Mouse (Mus musculus) embryonic facial prominence, embryonic 14.5 days (tissue): ENCODE results near the gene Flii. TPM values are rescaled to one million over a fixed set of nuclear protein-coding genes. Genes with fewer than 3 reads are reported as not detected.

ENCODE experiments used
- ATAC-seq: fragments of 200-750 bp; cut with Nextera tagmentation; 2 replicates; pipeline ENCODE4 v1.8.0; 2017; ENCODE audit warnings: low read depth, moderate number of reproducible peaks, moderate TSS enrichment
- DNase-seq: peaks from one replicate; pipeline ENCODE4 v3.0.0-alpha.2; 2015; ENCODE audit warnings: low spot score
- H3K27ac ChIP-seq: fragments of 300-500 bp; sonication (generic); replicated peaks from 2 replicates; pipeline ENCODE4 v1.5.1; 2014; ENCODE audit warnings: low read depth, mild to moderate bottlenecking, low read length, moderate library complexity
- H3K27me3 ChIP-seq: fragments of 300-500 bp; sonication (generic); replicated peaks from 2 replicates; pipeline ENCODE4 v1.6.1; 2014; ENCODE audit warnings: low read length; ENCODE audit not compliant: control insufficient read depth, insufficient read depth
- H3K36me3 ChIP-seq: fragments of 300-500 bp; sonication (generic); 2 replicates; pipeline ENCODE4 v1.6.1; 2014; ENCODE audit warnings: low read length, mixed read lengths; ENCODE audit not compliant: control insufficient read depth, insufficient read depth
- H3K4me1 ChIP-seq: fragments of 300-500 bp; sonication (generic); 2 replicates; pipeline ENCODE4 v1.6.1; 2014; ENCODE audit warnings: antibody characterized with exemption, low read length; ENCODE audit not compliant: control insufficient read depth, insufficient read depth
- H3K4me2 ChIP-seq: fragments of 300-500 bp; sonication (generic); 2 replicates; pipeline ENCODE4 v1.6.1; 2014; ENCODE audit warnings: low read depth, mild to moderate bottlenecking, low read length, moderate library complexity, mixed read lengths
- H3K4me3 ChIP-seq: fragments of 300-500 bp; sonication (generic); 2 replicates; pipeline ENCODE4 v1.5.1; 2014; ENCODE audit warnings: low read depth, mild to moderate bottlenecking, low read length
- H3K9ac ChIP-seq: fragments of 300-500 bp; sonication (generic); 2 replicates; pipeline ENCODE4 v1.6.1; 2014; ENCODE audit warnings: low read depth, mild to moderate bottlenecking, low read length, moderate library complexity, mixed read lengths
- H3K9me3 ChIP-seq: fragments of 300-500 bp; sonication (generic); 2 replicates; pipeline ENCODE4 v1.6.1; 2016; ENCODE audit warnings: low read length; ENCODE audit not compliant: control insufficient read depth
- WGBS: fragments of 180-500 bp; shearing (Covaris S2); extraction: QIAGEN DNeasy Blood & Tissue Kit; methylation state at CpG from one replicate; pipeline ENCODE4 v1.1.7; 2014; 5-methylcytosine and 5-hydroxymethylcytosine counted together
- polyA plus RNA-seq: library from polyadenylated mRNA; unstranded; fragments of >200 nt; fragmentation: Nextera tagmentation; extraction: Ambion mirVana; gene quantifications from 2 replicates; pipeline ENCODE4 v1.2.1, GENCODE M21; 2014

The Flii gene
- polyA plus RNA-seq, 1 experiment from 2014 or later = 76.1 TPM

GRCm38 (mm10) chr11:60703131-60703530, 23.9 kb downstream of the Flii start:
- Histone ChIP-seq H3K9ac (no peak overlapping the region), H3K27ac (no peak overlapping the region), H3K4me2 (no peak overlapping the region), H3K4me3 (no peak overlapping the region), H3K27me3 (no peaks in the 10 kb centered on the region), H3K4me1 (peaks cover 24% of the 10 kb centered on the region), H3K36me3 (peaks cover 44% of the 10 kb centered on the region), H3K9me3 (no peaks in the 10 kb centered on the region)
- WGBS = 35% methylated on average over 4 of the region's 4 CpGs
- no peak for ATAC-seq
- DNase-seq = peak; percentile 67

GRCm38 (mm10) chr11:60701611-60702010, 25.5 kb downstream of the Flii start:
- Histone ChIP-seq H3K4me3 (no peak overlapping the region), H3K4me1 (peaks cover 24% of the 10 kb centered on the region), H3K9me3 (no peaks in the 10 kb centered on the region), H3K9ac (no peak overlapping the region), H3K4me2 (0 out of 2 replicates have a peak overlapping the region, but pooled peaks have one; percentile 2), H3K36me3 (peaks cover 30% of the 10 kb centered on the region), H3K27me3 (no peaks in the 10 kb centered on the region), H3K27ac (no peak overlapping the region)
- no peak for DNase-seq
- 86% methylated on average over 2 of the region's 4 CpGs for WGBS
- no peak for ATAC-seq

- WGBS = 27% methylated on average over 12 of the region's 12 CpGs
- no peak for ATAC-seq
- peaks cover 20% of the 10 kb centered on the region for H3K36me3 ChIP-seq
These were observed 26.5 kb downstream of the Flii start for GRCm38 (mm10) chr11:60700320-60701185.

GRCm38 (mm10) chr11:60699524-60700075, 27.5 kb downstream of the Flii start, which contains the start of gene Llgl1:
Gene Llgl1 (plus strand): TSS chr11:60699723.
- 0% methylated on average over 8 of the region's 73 CpGs for WGBS
- peaks cover 10% of the 10 kb centered on the region; the same call in 1 of the 2 replicates for H3K36me3 ChIP-seq
- peak within 1 kb of the TSS; percentile 83 for H3K27ac ChIP-seq
- H3K4me2 ChIP-seq = peak within 1 kb of the TSS; percentile 89
- H3K9me3 ChIP-seq = no peaks in the 10 kb centered on the region
- H3K4me1 ChIP-seq = peaks cover 24% of the 10 kb centered on the region
- peak within 1 kb of the TSS; percentile 89 for H3K9ac ChIP-seq
- ATAC-seq (peak; percentile 92), DNase-seq (peak; percentile 96)
- no peaks in the 10 kb centered on the region for H3K27me3 ChIP-seq
- peak within 1 kb of the TSS; percentile 83 for H3K4me3 ChIP-seq

More at GRCm38 (mm10) chr11:60700320-60701185, 26.5 kb downstream of the Flii start:
- Histone ChIP-seq H3K4me1 (peaks cover 24% of the 10 kb centered on the region), H3K9me3 (no peaks in the 10 kb centered on the region), H3K4me2 (peak overlapping the region; percentile 89), H3K27me3 (no peaks in the 10 kb centered on the region), H3K27ac (peak overlapping the region; percentile 83; the same call in 1 of the 2 replicates), H3K9ac (peak overlapping the region; percentile 89), H3K4me3 (peak overlapping the region; percentile 83)
- no peak for DNase-seq

- peak; percentile 51 for ATAC-seq
- Histone ChIP-seq H3K9ac (peak overlapping the region; percentile 89), H3K27ac (peak overlapping the region; percentile 83), H3K27me3 (no peaks in the 10 kb centered on the region), H3K4me3 (peak overlapping the region; percentile 83), H3K36me3 (0 out of 2 replicates have a peak, but pooled peaks cover 9% of the 10 kb centered on the region), H3K9me3 (no peaks in the 10 kb centered on the region), H3K4me2 (peak overlapping the region; percentile 89), H3K4me1 (peaks cover 24% of the 10 kb centered on the region)
- DNase-seq = peak; percentile 90
- 3% methylated on average over 22 of the region's 22 CpGs for WGBS
These were observed 28.1 kb downstream of the Flii start for GRCm38 (mm10) chr11:60698806-60699523.

GRCm38 (mm10) chr11:60697561-60697960, 29.5 kb downstream of the Flii start:
- ATAC-seq (no peak), DNase-seq (peak; percentile 55)
- Histone ChIP-seq H3K36me3 (0 out of 2 replicates have a peak, but pooled peaks cover 2% of the 10 kb centered on the region), H3K27ac (no peak overlapping the region), H3K4me3 (no peak overlapping the region), H3K4me1 (peaks cover 21% of the 10 kb centered on the region), H3K4me2 (no peak overlapping the region), H3K9ac (no peak overlapping the region), H3K9me3 (no peaks in the 10 kb centered on the region), H3K27me3 (no peaks in the 10 kb centered on the region)
- WGBS = 80% methylated on average over 2 of the region's 2 CpGs

DNA sequence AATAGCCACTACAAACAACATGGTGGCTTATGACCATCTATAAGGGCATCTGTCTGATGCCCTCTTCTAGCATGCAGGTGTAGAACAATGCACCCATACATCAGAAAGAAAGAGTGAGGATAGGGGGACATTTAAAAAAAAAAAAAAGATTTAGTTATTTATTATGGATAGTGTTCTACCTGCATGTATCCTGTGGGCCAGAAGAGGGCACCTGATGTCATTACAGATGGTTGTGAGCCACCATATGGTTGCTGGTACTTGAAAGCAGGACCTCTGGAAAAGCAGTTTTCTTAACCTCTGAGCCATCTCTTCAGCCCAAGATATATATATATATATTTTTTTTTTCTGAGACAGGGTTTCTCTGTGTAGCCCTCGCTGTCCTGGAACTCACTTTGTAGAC, 30.9 kb downstream of the Flii start:
- no peaks in the 10 kb centered on the region for H3K9me3 ChIP-seq
- no peaks in the 10 kb centered on the region for H3K36me3 ChIP-seq
- H3K27me3 ChIP-seq = no peaks in the 10 kb centered on the region
- H3K4me2 ChIP-seq = no peak overlapping the region
- H3K27ac ChIP-seq = no peak overlapping the region
- H3K4me1 ChIP-seq = peaks cover 14% of the 10 kb centered on the region
- H3K4me3 ChIP-seq = no peak overlapping the region
- ATAC-seq = no peak
- DNase-seq = no peak
- no peak overlapping the region for H3K9ac ChIP-seq
- whole genome bisulfite sequencing = 71% methylated on average over 1 of the region's 1 CpGs
